Mouse (Mus musculus) embryonic fibroblast, embryonic 13.5 days (primary cell): Measurements from ENCODE around the gene Xpo5. TPM values are rescaled to one million over a fixed set of nuclear protein-coding genes. Genes with fewer than 3 reads are reported as not detected.
A peak's percentile ranks its signal among the peaks of the same experiment; 100 is the strongest.

Experiments used
- H3K27ac ChIP-seq: 2 replicates; pipeline ENCODE4 v1.5.1; 2012; ENCODE audit warnings: low read length, control low read depth, inconsistent platforms; ENCODE audit not compliant: insufficient read depth
- H3K4me1 ChIP-seq: 2 replicates; pipeline ENCODE4 v1.6.1; 2011; ENCODE audit warnings: low read length; ENCODE audit not compliant: control insufficient read depth, insufficient read depth
- H3K4me3 ChIP-seq: 2 replicates; pipeline ENCODE4 v1.5.1; 2011; ENCODE audit warnings: mild to moderate bottlenecking, control low read depth, low read length; ENCODE audit not compliant: insufficient read depth
- CTCF ChIP-seq: IDR thresholded peaks from 2 replicates; pipeline ENCODE4 v1.5.1; 2011; ENCODE audit warnings: mild to moderate bottlenecking, control low read depth, low read length, moderate library complexity, borderline replicate concordance; ENCODE audit not compliant: insufficient read depth
- POLR2A ChIP-seq: IDR thresholded peaks from 2 replicates; pipeline ENCODE4 v1.6.1; 2011; ENCODE audit warnings: low read depth, mild to moderate bottlenecking, control low read depth, low read length, moderate library complexity
- polyA plus RNA-seq: library from polyadenylated mRNA; stranded (reverse); fragments of >200 nt; gene quantifications from 2 replicates; pipeline ENCODE4 v1.2.4, GENCODE M21; 2011; ENCODE audit warnings: low read depth; ENCODE audit not compliant: missing spikeins, insufficient read length

The Xpo5 gene
- polyA plus RNA-seq, result 55.2 and 58.0 TPM in 2 replicates

- peaks cover 7% of the 10 kb centered on the region for H3K4me1 ChIP-seq
- H3K4me3 ChIP-seq, result peak within 1 kb of the TSS; percentile 94
- TF ChIP-seq CTCF, result no peak
- peak; percentile 73 for TF ChIP-seq POLR2A
- peak within 1 kb of the TSS; percentile 43 for H3K27ac ChIP-seq
Measured at GRCm38 (mm10) chr17:46202421-46203071, at the start of gene Xpo5, which contains the start of gene Polh. Gene Xpo5, plus strand, starts transcription at chr17:46202782. Gene Polh, minus strand, starts transcription at chr17:46202645.

GRCm38 (mm10) chr17:46152847-46153782 is 49.5 kb upstream of the Xpo5 start, which contains the start of gene Mad2l1bp:
Gene Mad2l1bp, minus strand, starts transcription at chr17:46153553.
- Histone ChIP-seq H3K27ac (no peak within 1 kb of the TSS), H3K4me1 (0 out of 2 replicates have a peak, but pooled peaks cover 2% of the 10 kb centered on the region), H3K4me3 (peak within 1 kb of the TSS; percentile 73)
- TF ChIP-seq CTCF (no peak), POLR2A (peak; percentile 99)

DNA sequence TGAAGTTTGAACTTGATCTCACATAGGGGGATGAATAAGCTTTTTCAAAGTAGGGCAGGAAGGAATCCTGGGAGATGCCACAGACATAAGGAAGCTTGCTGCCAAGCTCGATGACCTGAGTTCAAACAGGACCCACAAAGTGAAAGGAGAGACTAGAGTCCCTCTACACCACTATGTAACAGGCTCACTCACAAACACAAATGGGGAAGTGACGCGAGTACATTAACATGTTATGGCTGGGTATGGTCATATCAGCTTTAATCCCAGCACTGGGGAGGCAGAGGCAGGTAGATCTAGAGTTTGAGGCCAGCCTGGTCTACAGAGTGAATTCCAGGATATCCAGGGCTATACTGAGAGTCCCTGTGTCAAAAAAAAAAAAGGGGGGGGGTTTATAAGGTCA is 48.2 kb upstream of the Xpo5 start:
- Histone ChIP-seq H3K4me3 (no peak overlapping the region), H3K27ac (no peak overlapping the region), H3K4me1 (0 out of 2 replicates have a peak, but pooled peaks cover 2% of the 10 kb centered on the region)
- TF ChIP-seq CTCF (no peak), POLR2A (no peak)

GRCm38 (mm10) chr17:46156680-46157079 is 45.9 kb upstream of the Xpo5 start:
- Histone ChIP-seq H3K27ac (no peak overlapping the region), H3K4me3 (no peak overlapping the region), H3K4me1 (0 out of 2 replicates have a peak, but pooled peaks cover 2% of the 10 kb centered on the region)
- TF ChIP-seq POLR2A (no peak), CTCF (no peak)

- H3K4me3 ChIP-seq, result no peak overlapping the region
- 0 out of 2 replicates have a peak, but pooled peaks cover 2% of the 10 kb centered on the region for H3K4me1 ChIP-seq
- TF ChIP-seq CTCF, result no peak
- no peak for TF ChIP-seq POLR2A
- H3K27ac ChIP-seq, result no peak overlapping the region
Measured at GRCm38 (mm10) chr17:46157131-46157530, 45.5 kb upstream of the Xpo5 start.

DNA sequence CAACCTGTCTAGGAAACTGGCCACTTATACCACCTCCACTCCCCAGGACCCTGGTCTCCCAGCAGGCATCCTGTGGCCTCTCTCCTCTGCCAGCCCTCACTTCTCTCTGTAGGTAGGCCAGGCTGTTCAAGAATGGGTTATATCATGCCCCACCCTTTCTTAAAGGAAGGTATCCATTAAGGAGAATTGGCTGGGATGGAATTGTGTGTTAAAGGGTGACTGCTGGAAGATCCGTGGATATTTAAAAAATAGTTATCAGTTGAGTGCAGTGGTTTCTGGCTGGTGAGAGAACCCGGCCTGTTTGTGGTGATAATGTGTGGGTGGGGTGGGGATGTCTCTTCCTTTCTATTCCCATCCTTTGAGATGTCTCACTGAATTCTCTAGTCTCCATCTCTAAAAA is 43.3 kb upstream of the Xpo5 start:
- no peak for TF ChIP-seq CTCF
- TF ChIP-seq POLR2A, result no peak
- Histone ChIP-seq H3K27ac (no peak overlapping the region; the same call in 1 of the 2 replicates), H3K4me3 (no peak overlapping the region), H3K4me1 (no peaks in the 10 kb centered on the region)

DNA sequence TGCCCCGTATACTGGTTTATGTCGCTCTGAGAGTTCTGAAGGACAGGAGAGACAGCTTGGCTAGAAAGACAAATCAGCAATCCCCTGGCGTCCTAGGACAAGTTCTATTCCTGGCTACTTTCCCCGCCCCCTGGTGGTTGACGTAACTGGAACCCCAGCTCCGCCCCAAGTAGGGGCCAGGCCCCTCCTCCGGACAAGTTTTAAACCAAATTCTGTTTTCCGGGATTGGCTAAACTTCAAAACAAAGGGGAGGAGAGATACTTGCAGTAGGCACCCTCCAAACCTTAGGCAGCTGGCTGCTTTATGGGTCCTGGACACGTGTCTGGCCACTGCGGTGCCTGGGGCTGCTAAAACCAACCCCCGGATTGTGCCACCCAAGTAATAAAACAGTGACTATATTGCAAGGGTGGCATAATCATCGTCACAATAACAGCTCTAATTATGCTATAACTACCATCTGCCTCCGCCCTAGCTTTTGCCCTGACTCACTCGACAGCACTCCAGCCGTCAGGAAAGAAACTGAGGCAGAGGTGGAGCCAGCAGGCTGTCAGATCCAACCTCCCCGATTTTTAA is 42.4 kb upstream of the Xpo5 start:
- H3K27ac ChIP-seq, result peak overlapping the region; percentile 75
- H3K4me3 ChIP-seq, result peak overlapping the region; percentile 64
- H3K4me1 ChIP-seq, result no peaks in the 10 kb centered on the region
- TF ChIP-seq POLR2A (peak; percentile 75), CTCF (no peak)

- Histone ChIP-seq H3K4me3 (peak within 1 kb of the TSS; percentile 90), H3K27ac (peak within 1 kb of the TSS; percentile 75), H3K4me1 (no peaks in the 10 kb centered on the region)
- TF ChIP-seq POLR2A, result no peak; the same call in 1 of the 2 replicates
Measured at GRCm38 (mm10) chr17:46160686-46161085, 41.9 kb upstream of the Xpo5 start, which contains the start of gene Gtpbp2. Gene Gtpbp2, plus strand, starts transcription at chr17:46161032.

DNA sequence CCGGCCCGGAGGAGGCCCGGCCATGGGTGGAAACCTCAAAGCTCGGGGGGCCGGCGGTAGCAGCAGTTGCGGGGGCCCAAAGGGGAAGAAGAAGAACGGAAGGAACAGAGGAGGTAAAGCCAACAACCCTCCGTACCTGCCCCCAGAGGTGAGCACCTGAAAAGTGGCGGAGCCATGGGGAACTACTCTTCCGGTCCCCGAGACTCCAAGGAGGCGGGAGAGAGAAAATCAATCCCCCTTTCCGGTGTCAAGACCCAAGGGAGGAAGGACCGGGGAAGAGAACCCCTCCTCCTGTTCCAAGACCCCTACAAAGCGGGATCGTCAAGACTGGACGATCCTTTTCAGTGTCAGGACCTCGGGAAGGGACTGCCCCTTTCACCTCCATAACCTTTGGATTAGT is 41.4 kb upstream of the Xpo5 start:
- Histone ChIP-seq H3K27ac (peak overlapping the region; percentile 15; the same call in 1 of the 2 replicates), H3K4me1 (no peaks in the 10 kb centered on the region), H3K4me3 (peak overlapping the region; percentile 90)
- TF ChIP-seq CTCF (no peak), POLR2A (no peak)

GRCm38 (mm10) chr17:46161710-46162109 is 40.9 kb upstream of the Xpo5 start:
- peak overlapping the region; percentile 15; the same call in 1 of the 2 replicates for H3K27ac ChIP-seq
- no peaks in the 10 kb centered on the region for H3K4me1 ChIP-seq
- TF ChIP-seq CTCF (no peak), POLR2A (no peak)
- H3K4me3 ChIP-seq, result peak overlapping the region; percentile 90
